Mouse (Mus musculus): ENCODE measurements around the gene Tma7.

DNA sequence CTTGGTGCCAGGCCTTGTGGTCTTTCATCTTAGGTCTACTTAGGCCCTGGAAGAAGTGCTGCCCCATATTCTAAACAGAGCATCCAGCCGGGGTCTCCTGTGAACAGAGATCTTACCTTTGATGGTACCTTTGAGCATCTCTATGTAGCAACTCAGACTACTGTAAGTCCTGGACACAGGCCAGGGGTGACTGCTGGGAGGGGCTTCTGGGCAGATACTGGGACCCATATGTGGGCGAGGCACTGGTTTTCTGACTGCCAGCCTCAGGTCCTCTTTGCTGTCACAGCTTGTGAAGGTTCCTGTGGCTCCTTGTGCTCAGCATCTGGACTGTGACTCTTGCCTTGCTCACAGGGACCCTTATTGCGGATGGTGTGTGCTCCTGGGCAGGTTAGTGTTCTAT is 20.2 kb upstream of the Tma7 start:
- TF ChIP-seq CTCF (conservative IDR thresholded peaks at IDR 0.05; ENCODE audit: insufficient read depth, insufficient read length, low read depth, low read length) (no peak), POLR2A (IDR thresholded peaks at IDR 0.05; ENCODE audit: low read depth, low read length) (no peak)
